Mouse (Mus musculus): Measurements from ENCODE around the gene Hopx.

The Hopx gene

DNA sequence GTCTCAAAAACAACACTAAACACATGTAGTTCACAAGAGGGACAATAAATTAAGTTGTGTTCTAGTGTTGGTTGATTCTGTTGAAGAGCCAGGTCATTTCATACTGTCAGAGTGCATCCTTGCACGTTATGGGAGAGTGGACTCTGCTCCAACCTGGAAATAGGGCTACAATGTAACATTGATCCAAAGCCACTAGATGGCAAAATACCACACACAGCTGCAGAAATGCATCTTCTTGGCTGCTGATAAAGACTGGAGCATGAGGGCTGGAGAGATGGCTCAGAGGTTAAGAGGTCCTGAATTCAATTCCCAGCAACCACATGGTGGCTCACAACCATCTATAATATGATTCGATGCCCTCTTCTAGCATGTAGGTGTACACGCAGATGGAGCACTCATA is 43.3 kb downstream of the Hopx start:
- no peak for DNase-seq (ENCODE audit: low spot score in 2 of 2)

DNA sequence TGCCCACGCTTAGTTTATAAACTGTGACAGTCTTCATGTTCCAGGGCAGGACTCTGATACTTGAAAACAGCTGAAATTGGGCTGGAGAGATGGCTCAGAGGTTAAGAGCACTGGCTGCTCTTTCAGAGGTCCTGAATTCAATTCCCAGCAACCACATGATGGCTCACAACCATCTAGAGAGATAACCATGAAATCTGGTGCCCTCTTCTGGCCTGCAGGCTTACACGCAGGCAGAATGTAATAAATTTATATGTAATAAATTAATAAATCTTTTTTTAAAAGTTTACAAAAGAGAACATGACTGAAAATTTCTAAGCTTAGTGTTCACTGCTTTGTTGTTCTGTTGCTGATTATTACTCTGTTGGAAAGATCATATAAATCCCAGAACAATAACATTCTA is 43.9 kb downstream of the Hopx start:
- DNase-seq (ENCODE audit: low spot score in 2 of 2) = no peak

DNA sequence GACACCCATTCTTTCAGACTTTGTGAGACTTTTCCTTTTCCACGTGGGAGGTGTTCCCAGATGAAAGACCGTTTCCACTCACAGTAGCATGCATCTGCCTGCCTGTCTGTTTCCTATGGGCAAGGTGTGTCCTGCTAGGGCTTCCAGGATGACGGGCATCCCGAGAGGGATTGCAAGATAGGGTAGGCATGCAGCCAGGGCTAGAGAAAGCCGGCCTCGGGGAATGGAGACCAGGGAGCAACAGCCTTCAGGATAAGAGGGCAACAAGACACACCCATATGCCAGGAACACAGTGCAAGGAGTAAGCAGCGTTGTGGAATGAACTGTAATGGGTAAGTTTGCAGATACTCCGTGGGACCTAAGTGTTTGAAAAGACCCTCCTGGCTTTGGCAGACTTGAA is 47.6 kb downstream of the Hopx start:
- DNase-seq (ENCODE audit: low spot score in 2 of 2) = no peak

DNA sequence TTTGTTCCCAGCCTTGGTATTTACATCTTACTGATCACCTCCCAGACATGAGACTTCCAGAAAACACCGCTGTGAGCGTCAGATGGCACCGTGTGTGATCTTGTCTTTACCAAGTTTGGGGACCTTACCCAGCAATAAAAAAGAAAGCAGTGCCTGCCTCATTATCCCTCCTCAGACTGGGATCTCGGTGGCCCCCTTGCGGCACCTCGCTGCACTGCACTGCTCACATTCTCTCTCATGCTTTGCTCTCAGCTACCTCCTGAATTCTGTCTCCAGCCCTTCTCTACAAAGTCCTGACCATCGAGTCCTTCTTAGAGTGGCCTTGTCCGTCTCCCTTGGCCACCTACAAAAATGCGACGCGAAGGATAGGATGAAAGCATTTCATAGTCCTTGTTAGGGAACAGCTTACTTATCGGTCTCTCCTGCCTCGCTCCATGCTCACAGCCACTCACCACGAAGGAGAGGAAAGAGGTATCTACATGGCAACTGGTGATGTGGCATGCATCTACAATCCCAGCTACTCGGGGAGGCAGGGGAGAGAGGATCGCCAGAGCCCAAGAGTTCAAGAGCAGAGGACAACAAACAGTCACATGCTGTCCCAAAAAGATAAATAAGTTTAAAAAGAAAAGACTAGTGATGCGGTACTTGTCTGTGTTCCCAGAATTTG is 53.4 kb downstream of the Hopx start:
- peak in 1 of 2 experiments; percentile 38 for DNase-seq (ENCODE audit: low spot score in 2 of 2)

DNA sequence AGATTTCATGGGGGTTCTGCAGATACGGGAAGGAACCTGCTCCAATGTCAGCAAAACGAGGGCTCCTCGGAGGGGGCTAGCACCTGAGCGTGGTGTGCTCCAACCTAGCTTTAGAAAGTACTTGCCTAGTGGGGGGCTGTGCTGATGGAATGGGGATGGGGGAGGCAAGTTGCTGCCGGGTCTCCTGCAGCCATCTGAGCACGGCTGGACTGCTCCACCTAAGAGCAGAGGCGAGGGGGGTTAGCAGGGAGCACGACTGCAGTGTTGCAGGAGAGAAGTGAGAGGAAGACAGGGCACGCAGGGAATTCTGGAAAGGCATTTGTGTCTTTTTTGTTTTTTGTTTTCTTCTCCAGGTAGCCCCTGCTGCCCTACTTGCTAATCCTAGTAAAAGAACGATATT is 54.6 kb downstream of the Hopx start:
- DNase-seq (ENCODE audit: low spot score in 2 of 2) = no peak

DNA sequence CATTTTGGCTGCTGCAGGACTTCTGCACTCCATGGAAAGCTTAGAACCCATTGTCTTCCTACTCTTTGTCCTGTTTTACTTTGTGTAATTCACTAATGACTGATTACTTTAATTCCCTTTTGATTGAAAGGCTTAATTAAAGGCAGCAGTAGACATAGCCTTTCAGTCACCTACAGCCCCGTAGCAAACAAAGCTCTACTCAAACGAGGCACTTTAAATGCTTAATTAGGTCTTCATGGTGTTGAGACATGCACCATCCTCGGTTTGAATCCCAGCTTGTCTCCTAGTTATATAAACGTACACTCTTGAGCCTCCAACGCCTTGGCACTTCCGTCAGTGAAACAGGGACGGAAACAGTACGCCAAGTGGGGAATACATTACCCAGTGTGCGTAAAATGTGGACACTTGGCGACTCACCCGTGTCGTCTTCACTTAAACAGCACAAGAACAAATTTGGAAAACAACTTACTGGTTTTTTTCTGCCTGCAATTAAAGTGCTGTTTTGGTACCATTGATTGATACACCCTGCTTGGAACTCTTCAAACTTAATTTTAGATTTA is 58.0 kb downstream of the Hopx start:
- no peak for DNase-seq (ENCODE audit: low spot score in 2 of 2)

DNA sequence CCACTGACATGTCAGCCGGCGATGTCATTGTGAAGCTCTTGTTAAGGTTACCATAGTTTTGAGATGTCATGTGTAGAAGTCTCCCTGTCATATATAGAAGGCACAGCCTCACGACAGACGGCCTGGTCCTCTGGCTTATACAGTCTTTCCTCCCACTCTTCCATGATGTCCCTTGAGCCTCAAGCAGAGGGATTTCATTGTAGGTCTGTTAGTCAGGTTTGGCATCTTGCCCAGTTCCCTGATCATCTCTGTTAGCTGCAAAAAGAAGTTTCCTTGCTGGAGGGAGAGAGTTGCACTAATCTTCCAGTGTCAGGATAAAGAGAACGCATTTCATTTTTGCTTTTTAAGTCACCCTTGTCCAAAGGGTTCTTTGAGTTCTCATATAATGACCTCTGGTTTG is 62.3 kb downstream of the Hopx start:
- no peak for DNase-seq (ENCODE audit: low spot score in 2 of 2)

DNA sequence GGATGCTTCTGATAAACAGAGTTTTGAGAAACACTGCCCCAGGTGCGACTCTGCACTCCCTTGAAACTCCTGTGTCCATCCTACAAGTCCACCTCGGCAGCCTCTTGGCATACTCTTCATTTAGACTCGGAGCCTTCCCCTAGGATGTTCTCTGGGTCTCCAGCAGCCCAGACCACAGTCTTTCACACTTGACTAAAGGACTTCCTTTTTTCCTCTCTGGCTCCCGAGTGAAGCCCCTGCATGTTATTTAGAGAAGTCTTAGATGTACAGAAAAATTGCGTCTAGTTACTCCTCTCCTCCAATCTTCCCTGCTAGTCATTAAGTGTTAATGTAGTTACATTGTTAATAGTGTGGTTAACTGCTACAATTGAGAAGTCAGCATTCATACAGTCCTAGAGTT is 70.6 kb downstream of the Hopx start:
- DNase-seq (ENCODE audit: low spot score in 2 of 2) = no peak

DNA sequence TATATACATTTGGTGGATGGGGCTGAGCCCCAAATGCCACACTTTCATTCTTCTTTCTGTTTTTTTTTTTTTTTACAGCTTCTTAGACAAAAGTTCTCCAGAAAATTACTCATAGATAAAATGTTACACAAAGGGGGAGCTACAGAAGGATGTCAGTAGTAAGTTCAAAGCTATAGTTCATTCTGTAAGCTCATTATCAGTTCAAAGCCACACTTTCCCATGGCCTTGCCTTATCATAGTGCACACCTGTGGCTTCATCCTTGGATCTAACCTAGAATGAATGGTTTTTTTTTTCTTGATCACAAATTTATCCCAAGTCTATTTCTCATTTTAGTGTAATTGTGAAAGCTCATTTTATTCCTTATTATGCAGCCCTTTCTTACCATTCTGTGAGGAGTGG is 75.5 kb downstream of the Hopx start:
- DNase-seq (ENCODE audit: low spot score in 2 of 2) = no peak

DNA sequence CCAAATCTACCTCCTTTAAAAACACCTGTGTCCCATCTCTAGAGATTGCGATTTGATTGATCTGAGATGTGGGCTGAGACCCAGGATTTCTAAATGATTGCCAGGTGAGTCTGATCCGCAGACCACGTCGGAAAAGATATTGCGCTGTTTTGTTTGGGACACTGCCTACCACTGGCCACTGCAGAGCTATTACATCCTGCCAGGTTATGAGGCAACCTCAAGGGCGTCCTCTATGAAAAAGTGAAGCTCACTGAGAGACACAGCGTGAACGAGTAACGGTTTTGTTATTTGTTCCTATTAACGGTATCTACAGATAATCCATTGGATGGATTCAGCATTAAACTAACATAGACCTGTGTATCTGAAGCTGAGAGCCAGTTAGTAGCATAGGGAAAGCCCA is 76.5 kb downstream of the Hopx start:
- DNase-seq (ENCODE audit: low spot score in 2 of 2) = no peak

All from heart, adult 9 months (tissue).